Mouse (Mus musculus): ENCODE data around the gene Map4k2.

Gene Map4k2

GRCm38 (mm10) chr19:6377327-6378040, 36.5 kb downstream of the Map4k2 start:
- no peak for DNase-seq (ENCODE audit: low spot score in 2 of 2)

GRCm38 (mm10) chr19:6380411-6381166, 39.7 kb downstream of the Map4k2 start:
- DNase-seq (ENCODE audit: low spot score in 2 of 2) = no peak

- no peak for DNase-seq (ENCODE audit: low spot score in 2 of 2)
Observed at GRCm38 (mm10) chr19:6381238-6381637, 40.3 kb downstream of the Map4k2 start.

- no peak for DNase-seq (ENCODE audit: low spot score in 2 of 2)
Observed at GRCm38 (mm10) chr19:6382323-6382924, 41.5 kb downstream of the Map4k2 start.

GRCm38 (mm10) chr19:6383470-6383869, 42.5 kb downstream of the Map4k2 start:
- no peak for DNase-seq (ENCODE audit: low spot score in 2 of 2)

GRCm38 (mm10) chr19:6384128-6384527, 43.2 kb downstream of the Map4k2 start, which contains the start of gene Pygm:
Gene Pygm (plus strand): TSS chr19:6384399.
- DNase-seq (ENCODE audit: low spot score in 2 of 2) = peak in 1 of 2 experiments; percentile 40

- no peak for DNase-seq (ENCODE audit: low spot score in 2 of 2)
Observed at GRCm38 (mm10) chr19:6384954-6385353, 44.0 kb downstream of the Map4k2 start.

- no peak for DNase-seq (ENCODE audit: low spot score in 2 of 2)
Observed at GRCm38 (mm10) chr19:6385419-6385818, 44.5 kb downstream of the Map4k2 start.

- DNase-seq (ENCODE audit: low spot score in 2 of 2) = no peak
Observed at GRCm38 (mm10) chr19:6385821-6386220, 44.9 kb downstream of the Map4k2 start.

GRCm38 (mm10) chr19:6386234-6386633, 45.3 kb downstream of the Map4k2 start:
- no peak for DNase-seq (ENCODE audit: low spot score in 2 of 2)

- DNase-seq (ENCODE audit: low spot score in 2 of 2) = no peak
Observed at GRCm38 (mm10) chr19:6388006-6388405, 47.1 kb downstream of the Map4k2 start.

- peak; percentile 74 to 75 for DNase-seq (ENCODE audit: low spot score in 2 of 2)
Observed at GRCm38 (mm10) chr19:6389803-6390202, 48.9 kb downstream of the Map4k2 start.

GRCm38 (mm10) chr19:6390251-6390650, 49.3 kb downstream of the Map4k2 start:
- DNase-seq (ENCODE audit: low spot score in 2 of 2) = no peak

GRCm38 (mm10) chr19:6392743-6393393, 51.9 kb downstream of the Map4k2 start:
- no peak for DNase-seq (ENCODE audit: low spot score in 2 of 2)

- no peak for DNase-seq (ENCODE audit: low spot score in 2 of 2)
Observed at GRCm38 (mm10) chr19:6393637-6394036, 52.7 kb downstream of the Map4k2 start.

GRCm38 (mm10) chr19:6396237-6396636, 55.3 kb downstream of the Map4k2 start:
- no peak for DNase-seq (ENCODE audit: low spot score in 2 of 2)

- peak in 1 of 2 experiments; percentile 32 for DNase-seq (ENCODE audit: low spot score in 2 of 2)
Observed at GRCm38 (mm10) chr19:6397582-6398249, 56.8 kb downstream of the Map4k2 start.

- peak; percentile 90 to 91 for DNase-seq (ENCODE audit: low spot score in 2 of 2)
Observed at GRCm38 (mm10) chr19:6398447-6399284, 57.7 kb downstream of the Map4k2 start.

- DNase-seq (ENCODE audit: low spot score in 2 of 2) = peak; percentile 95 to 97
Observed at GRCm38 (mm10) chr19:6399285-6400095, 58.6 kb downstream of the Map4k2 start, which contains the start of gene Rasgrp2. Gene Rasgrp2 (plus strand): TSS chr19:6399340.
